Mouse (Mus musculus): ENCODE data around the gene Tipin.
"Not testable (repeated sequence)": the region's sequence is repeated elsewhere in the genome, so short reads cannot be mapped to it uniquely, and the experiment has no call there.

The Tipin gene

DNA sequence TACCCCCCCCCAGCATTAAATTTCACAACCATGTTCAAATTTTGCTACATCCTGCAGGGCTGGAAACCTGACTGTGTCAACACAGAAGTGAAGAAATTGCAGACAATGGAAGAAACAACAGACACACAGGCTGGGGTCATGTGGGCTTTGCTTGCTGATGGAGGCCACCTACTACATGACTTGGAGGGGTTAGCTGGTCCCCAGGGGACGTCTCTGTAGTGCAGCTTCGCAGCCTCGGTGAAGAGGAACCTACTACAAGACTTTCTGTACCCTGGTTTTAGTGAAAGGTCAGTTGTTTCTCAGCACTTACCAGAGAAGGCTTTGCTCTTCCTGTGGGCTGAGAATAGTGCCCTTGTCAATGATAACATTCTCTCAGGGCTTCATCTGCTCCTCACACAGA, 10.1 kb upstream of the Tipin start:
- no peak for DNase-seq (ENCODE audit: low spot score)

DNA sequence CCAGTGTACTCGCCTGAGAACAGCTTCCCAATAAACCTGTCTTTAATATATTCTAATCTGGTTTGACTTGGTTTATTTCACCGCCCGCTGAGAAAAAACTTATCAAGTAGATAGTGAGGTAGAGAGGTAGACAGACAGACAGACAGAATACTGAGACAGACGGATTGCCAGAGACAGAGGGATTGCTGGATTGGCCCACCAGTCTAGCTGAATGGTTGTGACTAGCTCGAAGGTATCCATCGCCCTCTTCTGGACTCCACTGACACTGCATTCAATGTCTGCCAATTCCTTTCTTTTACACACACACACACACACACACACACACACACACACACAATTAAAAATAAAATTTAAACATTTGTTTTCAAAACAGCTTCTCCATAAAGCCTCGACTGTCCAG, 8.8 kb upstream of the Tipin start:
- DNase-seq (ENCODE audit: low spot score): peak; percentile 59

DNA sequence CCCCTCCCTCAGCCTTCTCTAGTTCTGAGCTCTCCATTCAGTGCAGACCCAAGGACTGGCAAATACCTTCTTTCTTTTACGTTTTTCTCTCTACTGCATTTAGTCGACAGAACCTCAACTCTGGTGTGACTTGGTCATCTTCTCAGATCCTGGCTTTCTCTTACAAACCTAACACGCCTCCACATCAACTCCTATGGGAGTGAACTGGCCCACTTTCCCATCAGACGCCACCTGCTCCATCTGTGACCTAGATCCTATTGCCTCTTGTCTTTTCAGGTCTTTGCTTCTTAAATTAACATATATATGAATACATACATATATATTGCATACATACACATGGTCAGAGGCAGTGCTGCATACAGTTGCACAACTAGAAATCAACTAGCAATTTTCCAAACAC, 7.6 kb upstream of the Tipin start:
- DNase-seq (ENCODE audit: low spot score): peak; percentile 31

DNA sequence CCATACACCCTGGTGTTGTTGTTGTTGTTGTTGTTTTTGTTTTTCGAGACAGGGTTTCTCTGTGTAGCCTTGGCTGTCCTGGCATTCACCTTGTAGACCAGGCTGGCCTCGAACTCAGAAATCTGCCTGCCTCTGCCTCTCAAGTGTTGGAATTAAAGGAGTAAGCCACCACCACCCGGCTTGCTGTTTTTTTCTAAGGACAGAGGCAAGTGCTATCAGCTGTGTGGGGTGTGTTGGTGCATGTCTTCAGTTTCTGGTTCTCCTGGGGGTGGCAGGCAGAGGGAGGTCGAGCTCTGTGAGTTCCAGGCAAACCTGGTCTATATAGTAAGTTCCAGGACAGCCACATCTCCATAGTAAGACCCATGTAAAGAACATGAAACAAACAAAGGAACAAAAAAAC, 7.1 kb upstream of the Tipin start:
- no peak for DNase-seq (ENCODE audit: low spot score)

- DNase-seq (ENCODE audit: low spot score): peak; percentile 53
Measured at GRCm38 (mm10) chr9:64274919-64275318, 6.5 kb upstream of the Tipin start.

DNA sequence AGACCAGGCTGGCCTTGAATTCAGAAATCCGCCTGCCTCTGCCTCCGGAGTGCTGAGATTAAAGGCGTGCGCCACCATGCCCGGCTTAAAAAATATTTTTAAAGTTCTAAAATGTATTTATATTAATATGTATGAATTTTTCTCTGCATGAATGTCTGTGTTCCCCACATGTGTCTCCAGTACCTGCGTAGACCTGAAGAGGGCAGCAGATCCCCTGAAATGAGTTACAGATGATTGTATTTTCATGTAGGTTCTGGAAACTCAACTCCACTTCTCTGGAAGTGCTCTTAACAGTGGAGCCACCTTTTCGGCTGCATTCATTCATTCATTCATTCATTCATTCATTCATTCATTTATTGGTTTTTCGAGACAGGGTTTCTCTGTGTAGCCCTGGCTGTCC, 3.7 kb upstream of the Tipin start:
- DNase-seq (ENCODE audit: low spot score): peak; percentile 86

GRCm38 (mm10) chr9:64278665-64279310, 2.6 kb upstream of the Tipin start:
- DNase-seq (ENCODE audit: low spot score): no peak

GRCm38 (mm10) chr9:64281781-64282178, 399 bp downstream of the Tipin start:
- no peak for DNase-seq (ENCODE audit: low spot score)

- DNase-seq (ENCODE audit: low spot score): no peak
Measured at GRCm38 (mm10) chr9:64282404-64282987, 1.1 kb downstream of the Tipin start.

DNA sequence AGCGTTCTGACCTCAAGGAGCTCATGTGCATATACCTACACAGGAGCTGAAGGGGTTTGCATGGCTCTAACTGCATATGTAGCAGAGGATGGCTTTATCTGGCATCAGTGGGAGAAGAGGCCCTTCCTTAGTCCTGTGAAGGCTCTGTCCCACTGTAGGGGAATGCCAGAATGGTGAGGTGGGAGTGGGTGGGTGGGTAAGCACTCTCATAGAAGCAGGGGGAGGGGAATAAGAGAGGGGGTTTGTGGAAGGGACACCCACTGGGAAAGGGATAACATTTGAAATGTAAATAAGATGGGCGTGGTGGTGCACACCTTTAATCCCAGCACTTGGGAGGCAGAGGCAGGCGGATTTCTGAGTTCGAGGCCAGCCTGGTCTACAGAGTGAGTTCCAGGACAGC, 21.7 kb downstream of the Tipin start:
- not testable (repeated sequence) for DNase-seq (ENCODE audit: low spot score)

- DNase-seq (ENCODE audit: low spot score): no peak
Measured at GRCm38 (mm10) chr9:64306476-64307312, 25.3 kb downstream of the Tipin start.

GRCm38 (mm10) chr9:64310996-64311785, 29.8 kb downstream of the Tipin start:
- no peak for DNase-seq (ENCODE audit: low spot score)

DNA sequence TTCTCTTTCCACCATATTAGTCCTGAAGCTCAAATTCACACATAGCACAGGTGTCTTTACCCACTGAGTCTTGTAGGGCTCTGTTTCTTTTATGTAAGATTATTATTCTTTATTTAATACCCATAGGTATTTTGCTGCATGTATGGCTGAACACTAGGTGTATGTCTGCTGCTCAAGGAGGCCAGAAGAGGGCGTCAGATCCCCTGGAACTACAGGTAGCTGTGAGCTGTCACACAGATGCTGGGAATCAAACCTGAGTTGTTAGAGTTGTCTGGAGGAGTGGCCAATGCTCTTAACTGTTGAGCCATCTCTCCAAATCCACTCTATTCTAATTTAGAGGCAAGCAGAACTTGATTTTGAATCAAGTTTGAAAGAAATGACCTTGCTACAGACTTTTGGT, 30.7 kb downstream of the Tipin start:
- DNase-seq (ENCODE audit: low spot score): no peak

- no peak for DNase-seq (ENCODE audit: low spot score)
Measured at GRCm38 (mm10) chr9:64314696-64315095, 33.3 kb downstream of the Tipin start.

- no peak for DNase-seq (ENCODE audit: low spot score)
Measured at GRCm38 (mm10) chr9:64316986-64317385, 35.6 kb downstream of the Tipin start.

DNA sequence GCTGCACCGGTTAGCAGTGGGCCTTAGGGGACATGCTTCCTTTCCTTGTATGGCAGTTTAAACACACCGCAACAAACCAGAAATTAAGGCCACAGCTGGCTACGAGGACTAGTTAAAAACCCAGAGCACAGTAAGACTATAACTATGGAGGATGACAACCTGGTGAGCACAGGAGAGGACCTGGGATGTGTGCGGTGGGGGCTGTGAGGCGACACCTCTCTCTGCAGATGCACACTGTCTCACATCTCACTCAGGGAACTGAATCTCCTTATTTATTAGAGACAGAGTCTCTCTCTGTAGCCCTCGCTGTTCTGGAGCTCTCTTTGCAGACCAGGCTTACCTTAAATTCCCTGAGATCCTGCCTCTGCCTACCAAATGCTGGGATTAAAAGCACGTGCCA, 42.6 kb downstream of the Tipin start:
- no peak for DNase-seq (ENCODE audit: low spot score)

DNA sequence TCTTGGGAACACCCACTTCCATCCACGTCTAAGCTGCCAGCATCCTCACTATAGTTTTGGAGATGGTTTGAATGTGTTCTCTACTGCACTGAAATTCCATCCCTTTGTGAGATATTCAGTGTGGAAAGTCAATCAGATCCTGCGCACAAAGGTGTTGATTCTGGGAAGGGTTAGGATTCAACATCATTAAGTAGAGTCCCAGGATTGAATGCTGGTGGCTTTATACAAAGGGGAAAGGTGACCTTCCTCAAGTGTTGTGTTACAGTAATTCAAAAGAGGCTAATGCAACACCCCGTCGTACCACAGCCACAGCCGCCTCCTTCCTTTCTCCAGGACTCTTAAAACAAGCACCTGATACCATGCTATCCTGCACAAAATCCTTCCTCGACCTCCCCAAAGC, 54.4 kb downstream of the Tipin start:
- DNase-seq (ENCODE audit: low spot score): no peak

DNA sequence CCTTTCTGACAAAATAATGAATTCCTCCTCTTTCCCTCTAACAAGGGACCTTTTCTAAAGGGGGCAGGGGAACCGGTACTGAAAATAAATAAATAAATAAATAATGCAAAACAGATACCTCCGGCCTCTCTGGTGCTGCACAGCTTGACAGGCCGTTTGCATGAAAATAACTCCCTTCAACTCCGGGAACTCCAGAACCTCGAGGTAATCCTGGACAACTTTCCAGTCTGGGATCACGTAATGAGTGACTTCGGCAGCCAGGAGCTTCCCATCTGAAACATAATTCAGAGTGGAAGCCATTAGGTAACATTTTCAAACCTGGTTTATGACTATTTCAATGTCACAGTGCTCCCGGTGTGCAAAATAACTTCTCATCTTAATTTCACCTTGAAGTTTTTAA, 58.0 kb downstream of the Tipin start:
- DNase-seq (ENCODE audit: low spot score): peak; percentile 5

GRCm38 (mm10) chr9:64340351-64341253, 59.2 kb downstream of the Tipin start:
- peak; percentile 81 for DNase-seq (ENCODE audit: low spot score)

DNA sequence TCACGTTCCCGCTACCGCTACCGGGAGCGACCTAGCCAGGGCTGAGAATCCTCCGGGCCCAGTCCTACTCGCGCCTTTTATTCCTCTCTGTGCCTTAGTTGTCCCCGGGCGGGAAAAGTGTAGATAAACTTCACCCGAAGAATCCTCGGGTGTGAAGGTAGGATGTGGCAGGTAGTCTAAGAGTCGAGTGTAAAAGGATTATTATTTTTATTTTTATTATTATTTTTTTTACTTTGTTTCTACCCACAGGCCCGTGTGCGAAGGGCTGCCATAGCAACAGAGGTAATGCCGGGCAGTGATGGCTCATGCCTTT, 59.8 kb downstream of the Tipin start, which contains the start of gene Dis3l:
Gene Dis3l, minus strand, starts transcription at position 35 of the 313 bp plus-strand sequence.
- no peak for DNase-seq (ENCODE audit: low spot score)

DNA sequence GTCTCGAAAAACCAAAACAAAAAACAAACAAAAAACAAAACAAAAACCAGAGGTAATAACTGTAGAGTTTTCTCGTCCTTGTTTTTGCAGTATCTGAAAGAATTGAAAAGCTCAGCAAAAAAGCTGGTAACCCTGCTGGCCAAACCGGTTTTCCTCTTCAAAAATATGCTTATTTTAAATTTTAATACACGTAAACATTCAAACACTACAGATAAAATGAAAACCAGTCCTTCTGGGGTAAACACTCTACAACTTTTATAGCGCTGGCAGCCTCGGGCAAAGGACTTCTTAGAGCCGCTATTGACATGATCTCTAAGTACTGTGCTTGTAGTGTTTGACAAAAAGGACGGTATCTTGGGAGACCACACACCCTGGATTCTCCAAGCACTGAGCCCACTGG, 60.3 kb downstream of the Tipin start:
- no peak for DNase-seq (ENCODE audit: low spot score)

Measured in retina, embryonic 14.5 days (tissue).